Mouse (Mus musculus): ENCODE data around the gene Foxn1. TPM values are rescaled to one million over a fixed set of nuclear protein-coding genes. Genes with fewer than 3 reads are reported as not detected.
A peak's percentile ranks its signal among the peaks of the same experiment; 100 is the strongest.

Gene Foxn1
- polyA plus RNA-seq, 1 experiment from 2014 or later = not detected

GRCm38 (mm10) chr11:78420263-78420889 lies 34.0 kb upstream of the Foxn1 start:
- Histone ChIP-seq H3K4me1 (replicated peaks; ENCODE audit: control insufficient read depth, insufficient read depth, low read length) (0 out of 2 replicates have a peak, but pooled peaks cover 3% of the 10 kb centered on the region), H3K9ac (ENCODE audit: low read depth, low read length) (no peak overlapping the region), H3K9me3 (ENCODE audit: control insufficient read depth) (no peaks in the 10 kb centered on the region), H3K4me3 (ENCODE audit: low read depth, low read length) (no peak overlapping the region; the same call in 1 of the 2 replicates), H3K4me2 (replicated peaks; ENCODE audit: low read depth) (peak overlapping the region; percentile 50), H3K36me3 (ENCODE audit: control insufficient read depth, insufficient read depth) (peaks cover 3% of the 10 kb centered on the region; the same call in 1 of the 2 replicates), H3K27ac (ENCODE audit: low read depth, low read length) (no peak overlapping the region), H3K27me3 (replicated peaks; ENCODE audit: control insufficient read depth, insufficient read depth, low read length) (no peaks in the 10 kb centered on the region)
- TF ChIP-seq CTCF (IDR thresholded peaks at IDR 0.05; ENCODE audit: low read depth) = no peak
- WGBS = 58% methylated on average over 12 of the region's 12 CpGs
- ATAC-seq = no peak

- WGBS = 82% methylated on average over 6 of the region's 6 CpGs
- H3K4me1 ChIP-seq (replicated peaks; ENCODE audit: control insufficient read depth, insufficient read depth, low read length) = 0 out of 2 replicates have a peak, but pooled peaks cover 3% of the 10 kb centered on the region
- TF ChIP-seq CTCF (IDR thresholded peaks at IDR 0.05; ENCODE audit: low read depth) = no peak
- H3K9ac ChIP-seq (ENCODE audit: low read depth, low read length) = no peak overlapping the region
- no peaks in the 10 kb centered on the region for H3K9me3 ChIP-seq (ENCODE audit: control insufficient read depth)
- H3K4me2 ChIP-seq (replicated peaks; ENCODE audit: low read depth) = no peak overlapping the region
- H3K27me3 ChIP-seq (replicated peaks; ENCODE audit: control insufficient read depth, insufficient read depth, low read length) = no peaks in the 10 kb centered on the region
- H3K36me3 ChIP-seq (ENCODE audit: control insufficient read depth, insufficient read depth) = peaks cover 3% of the 10 kb centered on the region; the same call in 1 of the 2 replicates
- ATAC-seq = no peak
- no peak overlapping the region for H3K27ac ChIP-seq (ENCODE audit: low read depth, low read length)
- no peak overlapping the region for H3K4me3 ChIP-seq (ENCODE audit: low read depth, low read length)
Observed at GRCm38 (mm10) chr11:78416854-78417253, 30.5 kb upstream of the Foxn1 start.

DNA sequence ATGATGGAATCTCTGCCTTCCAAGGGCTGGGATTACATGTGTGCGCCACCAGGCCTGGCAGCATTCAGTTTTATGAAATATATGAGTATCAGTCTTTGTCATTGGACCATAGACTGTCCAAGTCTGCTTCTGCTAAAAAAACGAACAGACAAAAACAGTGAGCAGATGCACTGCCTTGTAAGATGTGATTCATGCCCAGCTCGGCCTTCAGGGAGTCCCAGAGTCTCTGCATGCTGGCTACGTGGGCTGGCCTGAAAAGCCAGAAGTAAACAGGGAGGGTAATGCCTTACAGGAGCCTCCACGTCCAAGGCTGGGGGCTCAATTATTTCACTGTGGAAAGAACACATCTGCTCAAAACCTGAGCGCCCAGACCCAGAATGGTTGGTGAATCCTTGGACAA lies 26.5 kb upstream of the Foxn1 start:
- H3K36me3 ChIP-seq (ENCODE audit: control insufficient read depth, insufficient read depth) = peaks cover 3% of the 10 kb centered on the region; the same call in 1 of the 2 replicates
- H3K4me2 ChIP-seq (replicated peaks; ENCODE audit: low read depth) = no peak overlapping the region
- H3K4me3 ChIP-seq (ENCODE audit: low read depth, low read length) = no peak overlapping the region
- no peak overlapping the region for H3K27ac ChIP-seq (ENCODE audit: low read depth, low read length)
- 69% methylated on average over 6 of the region's 6 CpGs for WGBS
- no peak overlapping the region for H3K9ac ChIP-seq (ENCODE audit: low read depth, low read length)
- H3K4me1 ChIP-seq (replicated peaks; ENCODE audit: control insufficient read depth, insufficient read depth, low read length) = peaks cover 7% of the 10 kb centered on the region; the same call in 1 of the 2 replicates
- H3K9me3 ChIP-seq (ENCODE audit: control insufficient read depth) = no peaks in the 10 kb centered on the region
- no peaks in the 10 kb centered on the region for H3K27me3 ChIP-seq (replicated peaks; ENCODE audit: control insufficient read depth, insufficient read depth, low read length)
- no peak for TF ChIP-seq CTCF (IDR thresholded peaks at IDR 0.05; ENCODE audit: low read depth)
- no peak for ATAC-seq

DNA sequence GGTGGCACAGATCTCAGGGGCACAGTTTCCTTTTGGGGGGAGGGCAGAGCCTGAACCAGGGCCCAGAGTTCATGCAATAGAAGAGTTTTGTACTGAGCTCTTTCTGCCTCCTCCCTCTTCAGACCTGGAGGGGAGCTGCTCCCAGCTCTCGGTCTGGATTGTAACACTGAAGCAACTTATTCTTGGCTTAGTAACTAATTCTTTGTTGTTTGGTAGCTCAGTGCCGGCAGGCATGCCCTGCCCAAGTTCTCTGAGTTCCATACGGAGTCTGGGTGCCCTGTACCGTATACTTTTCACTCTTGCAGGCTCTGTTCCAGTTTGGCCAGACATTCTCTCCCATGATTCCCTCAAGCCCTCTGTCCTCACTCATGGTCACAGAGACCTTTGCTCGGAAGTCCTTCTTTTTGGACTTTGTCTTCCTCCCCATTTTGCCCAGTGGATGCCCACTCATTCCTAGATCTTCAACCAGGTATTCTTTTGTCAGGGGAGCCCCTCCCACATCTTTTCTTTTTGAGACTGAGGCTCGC lies 26.0 kb upstream of the Foxn1 start:
- Histone ChIP-seq H3K4me3 (ENCODE audit: low read depth, low read length) (no peak overlapping the region), H3K36me3 (ENCODE audit: control insufficient read depth, insufficient read depth) (peaks cover 3% of the 10 kb centered on the region; the same call in 1 of the 2 replicates), H3K4me2 (replicated peaks; ENCODE audit: low read depth) (no peak overlapping the region), H3K9me3 (ENCODE audit: control insufficient read depth) (no peaks in the 10 kb centered on the region), H3K27me3 (replicated peaks; ENCODE audit: control insufficient read depth, insufficient read depth, low read length) (no peaks in the 10 kb centered on the region), H3K4me1 (replicated peaks; ENCODE audit: control insufficient read depth, insufficient read depth, low read length) (peaks cover 7% of the 10 kb centered on the region; the same call in 1 of the 2 replicates), H3K27ac (ENCODE audit: low read depth, low read length) (no peak overlapping the region), H3K9ac (ENCODE audit: low read depth, low read length) (no peak overlapping the region)
- WGBS = 77% methylated on average over 6 of the region's 6 CpGs
- ATAC-seq = no peak
- TF ChIP-seq CTCF (IDR thresholded peaks at IDR 0.05; ENCODE audit: low read depth) = no peak

GRCm38 (mm10) chr11:78411606-78412323 lies 25.4 kb upstream of the Foxn1 start:
- no peak overlapping the region for H3K27ac ChIP-seq (ENCODE audit: low read depth, low read length)
- H3K9me3 ChIP-seq (ENCODE audit: control insufficient read depth) = no peaks in the 10 kb centered on the region
- ATAC-seq = no peak
- TF ChIP-seq CTCF (IDR thresholded peaks at IDR 0.05; ENCODE audit: low read depth) = no peak
- H3K4me1 ChIP-seq (replicated peaks; ENCODE audit: control insufficient read depth, insufficient read depth, low read length) = peaks cover 7% of the 10 kb centered on the region; the same call in 1 of the 2 replicates
- 89% methylated on average over 11 of the region's 11 CpGs for WGBS
- peaks cover 3% of the 10 kb centered on the region; the same call in 1 of the 2 replicates for H3K36me3 ChIP-seq (ENCODE audit: control insufficient read depth, insufficient read depth)
- no peaks in the 10 kb centered on the region for H3K27me3 ChIP-seq (replicated peaks; ENCODE audit: control insufficient read depth, insufficient read depth, low read length)
- no peak overlapping the region for H3K4me3 ChIP-seq (ENCODE audit: low read depth, low read length)
- H3K9ac ChIP-seq (ENCODE audit: low read depth, low read length) = no peak overlapping the region
- H3K4me2 ChIP-seq (replicated peaks; ENCODE audit: low read depth) = no peak overlapping the region
